Mouse (Mus musculus) C2C12 (cell line): ENCODE data around the gene Gng8.

Experiments used
- CTCF ChIP-seq: IDR thresholded peaks from one replicate; pipeline ENCODE4 v1.5.1; 2011; ENCODE audit not compliant: control insufficient read depth, insufficient read depth, insufficient read length
- MAX ChIP-seq: IDR thresholded peaks from one replicate; pipeline ENCODE4 v1.6.1; 2011; ENCODE audit warnings: mild to moderate bottlenecking, control low read depth
- MYOD1 ChIP-seq: IDR thresholded peaks from one replicate; pipeline ENCODE4 v1.6.1; 2011; ENCODE audit warnings: low read depth; ENCODE audit not compliant: control insufficient read depth, insufficient read length
- MYOG ChIP-seq: IDR thresholded peaks from one replicate; pipeline ENCODE4 v1.6.1; 2011; ENCODE audit not compliant: control insufficient read depth, insufficient read length; ENCODE audit errors: extremely low read depth
- USF1 ChIP-seq: IDR thresholded peaks from one replicate; pipeline ENCODE4 v1.6.1; 2011; ENCODE audit warnings: low read depth, mild to moderate bottlenecking, control low read depth, moderate library complexity

- TF ChIP-seq CTCF = peak; percentile 13
- TF ChIP-seq MAX = no peak
- TF ChIP-seq USF1 = no peak
- no peak for TF ChIP-seq MYOD1
- TF ChIP-seq MYOG = no peak
These were observed 33.2 kb upstream of the Gng8 start for GRCm38 (mm10) chr7:16858336-16858735.
